Mouse (Mus musculus): ENCODE results near the gene Tom1l2. TPM values are rescaled to one million over a fixed set of nuclear protein-coding genes. Genes with fewer than 3 reads are reported as not detected.

Tom1l2 gene
- polyA plus RNA-seq, 3 experiments from 2014 or later = 8.9 to 34.5 (median 24.4) TPM

DNA sequence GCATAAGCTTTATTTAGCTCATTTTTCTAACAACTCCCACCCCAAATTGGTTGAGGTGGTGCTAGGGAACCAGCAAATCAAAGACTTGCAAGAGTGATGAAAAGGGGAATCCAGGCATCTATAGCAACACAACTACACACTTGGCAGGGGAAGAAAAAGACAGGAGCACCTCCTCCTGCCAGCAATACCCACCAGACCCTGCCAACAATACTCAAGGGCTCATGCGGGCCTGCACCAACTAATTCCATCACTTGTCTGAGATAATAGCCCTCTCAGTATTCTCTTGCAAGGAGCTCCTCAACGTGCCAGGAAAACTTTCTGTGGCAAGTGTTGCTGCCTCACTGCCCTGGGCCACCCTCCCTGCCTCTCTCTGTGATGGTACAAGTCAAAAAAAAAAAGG lies 49.2 kb downstream of the Tom1l2 start:
- no peak for ATAC-seq

DNA sequence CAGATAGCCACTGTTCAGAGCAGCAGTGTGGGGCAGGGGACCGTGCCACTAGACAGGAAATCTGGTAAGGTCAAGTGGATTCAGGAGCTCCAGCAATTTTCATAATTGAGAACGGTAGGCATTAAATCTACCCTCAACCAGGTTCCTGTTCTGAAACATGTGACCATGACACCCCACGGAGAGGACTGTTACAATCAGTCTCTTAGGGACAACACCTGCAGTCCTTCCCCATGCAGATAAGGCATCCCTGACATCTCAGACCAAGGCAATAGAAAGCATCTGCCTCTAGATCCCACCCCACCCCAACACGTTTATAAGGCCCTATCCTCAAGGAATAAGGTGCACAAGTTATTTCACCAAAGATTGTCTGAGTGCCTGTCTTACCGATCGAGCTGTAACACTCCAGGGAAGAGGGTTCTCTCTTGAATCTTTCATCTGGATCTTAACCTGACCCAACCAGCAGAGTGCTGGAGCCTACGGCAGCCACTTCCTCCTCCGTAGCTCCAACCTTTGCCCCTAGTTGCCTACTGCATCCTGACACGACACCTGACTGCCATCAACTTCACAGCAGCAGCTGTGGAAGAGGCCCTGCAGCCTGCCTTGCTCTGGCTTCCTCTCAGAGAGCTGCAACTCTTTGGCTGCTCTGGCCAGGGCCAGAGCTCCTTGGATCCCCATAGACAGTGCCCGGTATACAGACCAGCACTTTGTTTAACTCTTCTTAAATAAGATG lies 50.2 kb downstream of the Tom1l2 start:
- ATAC-seq = no peak

DNA sequence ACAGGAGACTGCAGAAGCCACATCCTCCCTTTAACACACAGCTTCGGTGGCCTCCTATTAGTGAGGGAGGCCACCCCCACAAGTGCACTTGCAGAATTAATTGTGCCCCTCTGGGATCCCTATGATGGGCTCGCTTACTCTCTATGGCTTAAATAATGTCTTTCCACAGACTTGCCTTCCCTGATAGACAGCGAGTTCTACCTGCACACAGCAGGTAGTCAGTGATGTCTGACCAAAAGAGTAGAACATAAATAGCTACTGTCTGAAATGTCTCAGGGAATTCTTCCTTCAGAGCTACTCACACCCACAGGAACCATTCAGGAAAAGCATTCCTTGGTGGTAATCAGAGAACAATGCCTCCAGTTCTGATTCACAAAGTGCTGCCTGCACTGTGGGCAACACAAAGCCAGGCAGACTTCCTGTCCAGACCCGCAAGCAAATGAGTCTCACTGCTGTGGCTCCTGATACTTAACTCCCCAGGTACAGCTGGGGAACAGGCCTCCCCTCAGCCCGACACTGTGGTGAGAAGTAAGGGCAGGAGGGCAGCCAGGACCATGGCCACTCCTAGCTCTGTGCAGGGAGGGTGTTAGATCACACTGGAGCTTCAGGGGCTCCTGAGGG lies 51.0 kb downstream of the Tom1l2 start:
- ATAC-seq = peak; percentile 34

GRCm38 (mm10) chr11:60300318-60300717 lies 52.4 kb downstream of the Tom1l2 start:
- ATAC-seq = no peak

DNA sequence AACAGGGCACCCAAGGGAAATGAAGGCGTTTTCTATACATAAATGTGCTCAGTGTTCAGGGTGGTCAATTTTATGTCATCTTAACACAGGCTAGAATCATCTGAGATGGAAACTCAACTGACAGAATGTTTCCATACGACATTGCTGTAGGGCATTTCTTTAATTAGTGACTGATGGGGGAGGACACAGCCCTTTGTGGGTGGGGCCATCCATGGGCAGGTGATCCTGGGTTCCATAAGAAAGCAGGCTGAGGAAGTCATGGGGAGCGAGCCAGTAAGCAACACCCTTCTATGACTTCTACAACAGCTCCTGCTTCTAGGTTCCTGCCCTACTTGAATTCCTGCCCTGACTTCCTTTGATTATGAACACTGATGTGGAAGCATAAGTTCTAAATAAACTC lies 54.9 kb downstream of the Tom1l2 start:
- ATAC-seq = no peak

DNA sequence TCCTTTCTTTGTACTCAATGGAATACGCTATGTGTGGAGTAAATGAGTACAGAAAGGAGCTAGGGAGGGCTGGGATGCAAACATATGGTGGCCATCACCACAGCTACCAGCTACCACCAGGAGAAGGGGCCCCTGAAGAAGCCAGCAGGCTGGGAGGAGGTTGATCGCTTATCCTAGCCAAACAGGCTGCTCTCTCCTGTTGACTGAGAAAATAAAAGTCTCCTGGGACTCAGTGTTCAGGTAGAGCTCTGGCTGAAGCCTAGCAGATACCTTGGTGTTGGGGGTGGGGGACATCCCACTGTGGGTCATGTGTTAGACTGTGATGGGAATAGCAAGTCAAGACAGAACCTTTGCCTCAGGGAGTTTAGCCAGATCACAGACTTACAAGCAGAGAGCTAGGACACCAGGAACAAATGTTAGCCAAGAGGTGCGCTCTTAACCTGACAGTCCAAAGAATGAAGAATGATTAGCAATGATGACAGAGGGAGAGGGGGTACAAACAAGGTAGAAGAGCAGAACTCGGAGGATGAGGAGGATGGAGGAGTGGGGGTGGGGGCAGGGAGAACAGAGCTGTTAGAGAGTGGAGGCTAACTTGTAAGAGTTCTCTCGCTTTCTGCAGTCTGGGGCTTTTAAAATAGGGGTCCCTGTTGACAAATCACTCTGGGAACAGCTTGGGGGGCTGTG lies 57.9 kb downstream of the Tom1l2 start:
- ATAC-seq = no peak

GRCm38 (mm10) chr11:60293683-60294629 lies 58.7 kb downstream of the Tom1l2 start:
- ATAC-seq = no peak

GRCm38 (mm10) chr11:60292718-60293117 lies 60.0 kb downstream of the Tom1l2 start:
- ATAC-seq = no peak

DNA sequence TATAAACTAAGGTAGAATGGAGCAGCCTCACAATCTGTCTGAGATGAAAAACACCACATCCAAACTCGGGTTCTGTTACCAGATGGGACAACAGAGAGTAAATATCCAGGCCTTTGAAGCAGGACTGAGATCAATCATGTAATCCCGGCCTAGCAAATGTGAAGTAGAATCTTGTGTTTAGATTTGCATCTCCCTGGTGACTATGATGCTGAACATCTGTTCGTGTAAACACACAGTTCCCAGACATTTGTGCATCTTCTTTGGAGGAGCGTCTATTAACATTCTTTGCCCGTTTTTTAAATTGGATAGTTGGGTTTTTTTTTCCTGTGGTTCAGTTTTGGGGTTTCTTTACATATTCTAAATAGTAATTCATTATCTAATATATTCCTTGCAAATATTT lies 63.7 kb downstream of the Tom1l2 start:
- ATAC-seq = no peak

- no peak for ATAC-seq
Observed at GRCm38 (mm10) chr11:60286311-60286710, 66.4 kb downstream of the Tom1l2 start.

- no peak for ATAC-seq
Observed at GRCm38 (mm10) chr11:60280429-60281414, 72.0 kb downstream of the Tom1l2 start.

DNA sequence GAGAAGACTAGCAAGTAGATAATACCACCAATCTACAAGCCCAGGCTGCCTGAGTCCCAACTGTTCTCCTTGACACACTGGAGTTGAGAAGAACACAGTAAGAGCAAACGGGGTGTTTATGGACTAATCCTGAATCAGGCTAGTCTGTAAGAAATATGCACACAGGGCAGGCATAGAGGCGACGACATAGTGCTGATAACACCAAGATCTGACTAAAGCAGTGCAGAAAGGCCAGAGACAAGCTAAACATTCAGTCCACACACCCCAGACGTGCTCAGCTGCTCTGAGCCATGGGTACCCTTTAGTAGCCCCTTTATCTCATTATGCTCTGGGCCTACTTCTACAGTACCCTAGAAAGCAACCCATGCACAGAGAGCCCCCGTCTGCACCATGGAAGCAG lies 73.2 kb downstream of the Tom1l2 start:
- no peak for ATAC-seq

GRCm38 (mm10) chr11:60277771-60278170 lies 74.9 kb downstream of the Tom1l2 start:
- no peak for ATAC-seq

GRCm38 (mm10) chr11:60277164-60277740 lies 75.5 kb downstream of the Tom1l2 start:
- no peak for ATAC-seq

DNA sequence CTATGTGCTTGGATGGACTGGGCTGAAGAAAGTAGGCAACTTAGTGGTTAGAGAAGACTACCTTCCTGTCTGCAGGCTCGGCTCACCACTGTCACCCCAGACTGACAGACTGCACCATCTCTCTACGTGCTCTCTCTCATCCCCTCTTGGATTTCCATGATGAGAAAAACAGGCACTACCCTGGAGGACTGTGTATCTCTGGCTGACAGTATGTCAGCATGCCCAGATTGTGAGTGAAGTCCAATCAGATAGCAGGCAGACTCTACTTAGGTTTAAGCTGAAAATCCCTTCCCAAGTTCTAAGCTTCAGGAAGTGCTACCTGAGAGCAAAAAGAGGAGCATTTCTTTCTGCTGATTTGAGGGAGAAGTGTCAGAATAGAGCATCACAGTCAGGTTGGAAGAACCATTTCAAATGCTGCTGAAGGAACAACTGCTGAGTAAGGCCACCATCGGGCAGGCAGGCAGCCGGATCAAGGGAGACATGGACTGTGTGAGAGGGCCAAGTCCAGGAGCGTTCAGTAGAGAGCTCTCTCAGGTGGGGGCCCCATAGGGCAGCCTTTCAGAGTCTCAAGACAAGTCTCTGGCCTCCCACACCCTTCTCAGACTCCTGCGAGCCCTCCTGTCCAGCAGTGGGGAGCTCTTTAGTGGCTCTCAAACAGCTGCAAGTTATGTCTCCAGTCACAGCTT lies 76.2 kb downstream of the Tom1l2 start:
- ATAC-seq = no peak

GRCm38 (mm10) chr11:60273273-60273805 lies 79.4 kb downstream of the Tom1l2 start:
- no peak for ATAC-seq

GRCm38 (mm10) chr11:60268563-60268962 lies 84.1 kb downstream of the Tom1l2 start:
- ATAC-seq = no peak

GRCm38 (mm10) chr11:60265271-60265985 lies 87.3 kb downstream of the Tom1l2 start:
- ATAC-seq = no peak

DNA sequence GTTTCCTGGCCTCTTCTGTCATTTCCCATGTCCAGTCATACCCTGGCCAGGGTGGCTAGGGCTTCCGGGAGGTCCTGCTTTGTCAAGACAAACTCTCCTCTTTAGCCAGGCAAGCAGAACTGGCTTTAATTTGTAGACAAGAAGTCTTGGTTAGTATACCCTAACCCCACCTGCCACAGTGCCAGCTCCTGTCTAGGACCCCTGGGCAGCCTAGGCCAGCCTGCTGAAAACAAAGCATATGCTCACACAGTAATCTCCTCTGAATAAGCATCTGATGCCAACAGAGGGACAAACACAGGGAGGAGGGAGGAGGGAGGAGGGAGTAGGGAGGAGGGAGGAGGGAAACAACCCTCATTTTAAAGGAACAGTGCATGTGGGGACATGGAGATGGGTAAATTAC lies 88.1 kb downstream of the Tom1l2 start:
- ATAC-seq = no peak
